Mouse (Mus musculus) MEL (cell line): ENCODE results near the gene Dolpp1. TPM values are rescaled to one million over a fixed set of nuclear protein-coding genes. Genes with fewer than 3 reads are reported as not detected.

Experiments used
- DNase-seq: peaks from one replicate; pipeline ENCODE4 v3.0.0; 2011; ENCODE audit warnings: low read depth, low spot score
- H3K27ac ChIP-seq: 2 replicates; pipeline ENCODE4 v1.5.1; 2012; ENCODE audit warnings: low read depth, mild to moderate bottlenecking, control low read depth, low read length, moderate library complexity; ENCODE audit not compliant: control insufficient read depth
- H3K27me3 ChIP-seq, 2 experiments: fragments of 150-350 bp in 1 of 2; sonication (generic) in 1 of 2; 2 replicates each; pipeline ENCODE4 v1.6.1; 2012; ENCODE audit warnings: low read length in 2 of 2, mild to moderate bottlenecking in 2 of 2, improper control_type of control experiment in 1 of 2, moderate library complexity in 1 of 2; ENCODE audit not compliant: insufficient read depth in 2 of 2, control insufficient read depth in 1 of 2
- H3K36me3 ChIP-seq, 2 experiments: 2 replicates each; pipeline ENCODE4 v1.6.1; 2012 to 2014; ENCODE audit warnings: low read length in 2 of 2, improper control_type of control experiment in 1 of 2, inconsistent platforms in 1 of 2, mild to moderate bottlenecking in 1 of 2; ENCODE audit not compliant: insufficient read depth in 2 of 2, control insufficient read depth in 1 of 2
- H3K4me1 ChIP-seq, 2 experiments: fragments of 150-350 bp in 1 of 2; sonication (generic) in 1 of 2; 2 replicates each; pipeline ENCODE4 v1.6.1; 2012; ENCODE audit warnings: low read length in 2 of 2, improper control_type of control experiment in 1 of 2, mild to moderate bottlenecking in 1 of 2; ENCODE audit not compliant: insufficient read depth in 2 of 2, control insufficient read depth in 1 of 2
- H3K4me3 ChIP-seq, 2 experiments: fragments of 150-350 bp in 1 of 2; sonication (generic) in 1 of 2; 2 replicates each; pipeline ENCODE4 v1.5.1; 2012; ENCODE audit warnings: low read depth in 2 of 2, low read length in 2 of 2, mild to moderate bottlenecking in 2 of 2, moderate library complexity in 2 of 2, control low read depth in 1 of 2, improper control_type of control experiment in 1 of 2; ENCODE audit not compliant: control insufficient read depth in 1 of 2, insufficient read depth in 1 of 2
- H3K79me2 ChIP-seq: 2 replicates; pipeline ENCODE4 v1.6.1; 2012; ENCODE audit warnings: mild to moderate bottlenecking, low read length, moderate library complexity; ENCODE audit not compliant: control insufficient read depth, poor library complexity, insufficient read depth
- H3K9ac ChIP-seq: 2 replicates; pipeline ENCODE4 v1.6.1; 2012; ENCODE audit warnings: low read depth, mild to moderate bottlenecking, control low read depth, low read length, moderate library complexity; ENCODE audit not compliant: control insufficient read depth, poor library complexity, severe bottlenecking
- H3K9me3 ChIP-seq: fragments of 150-350 bp; sonication (generic); replicated peaks from 2 replicates; pipeline ENCODE4 v1.6.1; 2012; ENCODE audit warnings: mild to moderate bottlenecking, low read length, improper control_type of control experiment, moderate library complexity; ENCODE audit not compliant: insufficient read depth
- BHLHE40 ChIP-seq: IDR thresholded peaks from 2 replicates; pipeline ENCODE4 v1.6.1; 2012; ENCODE audit warnings: low read depth, mild to moderate bottlenecking, inconsistent platforms, low read length, improper control_type of control experiment, borderline replicate concordance
- CHD1 ChIP-seq: IDR thresholded peaks from 2 replicates; pipeline ENCODE4 v1.6.1; 2012; ENCODE audit warnings: low read depth, mild to moderate bottlenecking, inconsistent platforms, low read length, improper control_type of control experiment
- CHD2 ChIP-seq: IDR thresholded peaks from 2 replicates; pipeline ENCODE4 v1.6.1; 2011; ENCODE audit warnings: low read length, improper control_type of control experiment
- CTCF ChIP-seq, 3 experiments: IDR thresholded peaks in 2 of 3; conservative IDR thresholded peaks in 1 of 3; 2 replicates each; pipeline ENCODE4 v1.5.1; 2011 to 2012; ENCODE audit warnings: low read length in 3 of 3, low read depth in 2 of 3, mild to moderate bottlenecking in 2 of 3, improper control_type of control experiment in 1 of 3, inconsistent platforms in 1 of 3, mixed read lengths in 1 of 3, moderate library complexity in 1 of 3; ENCODE audit not compliant: control insufficient read depth in 1 of 3, insufficient read depth in 1 of 3, poor library complexity in 1 of 3, severe bottlenecking in 1 of 3
- E2F4 ChIP-seq: IDR thresholded peaks from 2 replicates; pipeline ENCODE4 v1.6.1; 2011; ENCODE audit warnings: low read depth, low read length, improper control_type of control experiment, borderline replicate concordance
- ELF1 ChIP-seq: IDR thresholded peaks from 2 replicates; pipeline ENCODE4 v1.6.1; 2014; ENCODE audit warnings: low read depth, mild to moderate bottlenecking, inconsistent platforms, low read length, improper control_type of control experiment, moderate library complexity
- EP300 ChIP-seq, 2 experiments: IDR thresholded peaks; 2 replicates each; pipeline ENCODE4 v1.6.1; 2011; ENCODE audit warnings: improper control_type of control experiment in 2 of 2, low read length in 2 of 2, low read depth in 1 of 2, mild to moderate bottlenecking in 1 of 2
- ETS1 ChIP-seq: IDR thresholded peaks from 2 replicates; pipeline ENCODE4 v1.6.1; 2012; ENCODE audit warnings: low read depth, mild to moderate bottlenecking, inconsistent platforms, low read length, improper control_type of control experiment, moderate library complexity
- GABPA ChIP-seq: IDR thresholded peaks from 2 replicates; pipeline ENCODE4 v1.6.1; 2012; ENCODE audit warnings: low read depth, mild to moderate bottlenecking, inconsistent platforms, low read length, improper control_type of control experiment, moderate library complexity
- GATA1 ChIP-seq: IDR thresholded peaks from 2 replicates; pipeline ENCODE4 v1.6.1; 2011; ENCODE audit warnings: low read depth, low read length, improper control_type of control experiment
- HCFC1 ChIP-seq: IDR thresholded peaks from 2 replicates; pipeline ENCODE4 v1.6.1; 2012; ENCODE audit warnings: low read depth, mild to moderate bottlenecking, inconsistent platforms, low read length, improper control_type of control experiment, moderate library complexity
- JUND ChIP-seq: IDR thresholded peaks from 2 replicates; pipeline ENCODE4 v1.6.1; 2011; ENCODE audit warnings: low read depth, mild to moderate bottlenecking, improper control_type of control experiment, low read length
- KAT2A ChIP-seq: conservative IDR thresholded peaks from 2 replicates; pipeline ENCODE4 v1.6.1; 2012; ENCODE audit warnings: low read depth, low read length, improper control_type of control experiment, inconsistent platforms
- MAFK ChIP-seq: IDR thresholded peaks from 2 replicates; pipeline ENCODE4 v1.6.1; 2011; ENCODE audit warnings: low read depth, mild to moderate bottlenecking, low read length, improper control_type of control experiment, borderline replicate concordance
- MAX ChIP-seq: IDR thresholded peaks from 2 replicates; pipeline ENCODE4 v1.6.1; 2011; ENCODE audit warnings: low read length, improper control_type of control experiment
- MAZ ChIP-seq: IDR thresholded peaks from 2 replicates; pipeline ENCODE4 v1.6.1; 2012; ENCODE audit warnings: low read depth, mild to moderate bottlenecking, inconsistent platforms, low read length, improper control_type of control experiment
- MEF2A ChIP-seq: IDR thresholded peaks from 2 replicates; pipeline ENCODE4 v1.6.1; 2014; ENCODE audit warnings: low read depth, mild to moderate bottlenecking, inconsistent platforms, low read length, improper control_type of control experiment; ENCODE audit not compliant: poor library complexity, insufficient replicate concordance, severe bottlenecking; ENCODE audit errors: extremely low read depth
- MXI1 ChIP-seq: IDR thresholded peaks from 2 replicates; pipeline ENCODE4 v1.6.1; 2011; ENCODE audit warnings: mild to moderate bottlenecking, low read depth, low read length, improper control_type of control experiment
- MYB ChIP-seq: IDR thresholded peaks from 2 replicates; pipeline ENCODE4 v1.6.1; 2011; ENCODE audit warnings: mild to moderate bottlenecking, low read depth, low read length, improper control_type of control experiment
- MYC ChIP-seq: IDR thresholded peaks from 2 replicates; pipeline ENCODE4 v1.6.1; 2011; ENCODE audit warnings: low read depth, mild to moderate bottlenecking, low read length, improper control_type of control experiment, moderate library complexity
- NRF1 ChIP-seq: IDR thresholded peaks from 2 replicates; pipeline ENCODE4 v1.6.1; 2014; ENCODE audit warnings: low read depth, mild to moderate bottlenecking, inconsistent platforms, low read length, improper control_type of control experiment, moderate library complexity; ENCODE audit not compliant: poor library complexity, insufficient read depth, severe bottlenecking
- POLR2A ChIP-seq, 2 experiments: IDR thresholded peaks; 2 replicates each; pipeline ENCODE4 v1.6.1; 2011 to 2012; ENCODE audit warnings: low read length in 2 of 2, mild to moderate bottlenecking in 2 of 2, control low read depth in 1 of 2, improper control_type of control experiment in 1 of 2, low read depth in 1 of 2, moderate library complexity in 1 of 2; ENCODE audit not compliant: control insufficient read depth in 1 of 2, insufficient read depth in 1 of 2, poor library complexity in 1 of 2
- POLR2AphosphoS2 ChIP-seq: IDR thresholded peaks from 2 replicates; pipeline ENCODE4 v1.6.1; 2011; ENCODE audit warnings: low read length, improper control_type of control experiment
- POLR2AphosphoS5 ChIP-seq: IDR thresholded peaks from 2 replicates; pipeline ENCODE4 v1.6.1; 2012; ENCODE audit warnings: low read depth, borderline replicate concordance, mild to moderate bottlenecking, inconsistent platforms, low read length, moderate library complexity, mixed read lengths
- RCOR1 ChIP-seq: IDR thresholded peaks from 2 replicates; pipeline ENCODE4 v1.6.1; 2012; ENCODE audit warnings: low read depth, mild to moderate bottlenecking, inconsistent platforms, low read length, improper control_type of control experiment
- SMC3 ChIP-seq: IDR thresholded peaks from 2 replicates; pipeline ENCODE4 v1.6.1; 2011; ENCODE audit warnings: low read depth, low read length, improper control_type of control experiment
- TAL1 ChIP-seq: IDR thresholded peaks from 2 replicates; pipeline ENCODE4 v1.6.1; 2012; ENCODE audit warnings: mild to moderate bottlenecking, inconsistent platforms, low read length, moderate library complexity, mixed read lengths
- TBP ChIP-seq: IDR thresholded peaks from 2 replicates; pipeline ENCODE4 v1.8.0; 2011; ENCODE audit warnings: low read depth, low read length, improper control_type of control experiment
- UBTF ChIP-seq: IDR thresholded peaks from 2 replicates; pipeline ENCODE4 v1.6.1; 2012; ENCODE audit warnings: low read depth, mild to moderate bottlenecking, inconsistent platforms, low read length, improper control_type of control experiment, moderate library complexity, borderline replicate concordance; ENCODE audit not compliant: insufficient read depth
- USF1 ChIP-seq: IDR thresholded peaks from 2 replicates; pipeline ENCODE4 v1.6.1; 2014; ENCODE audit warnings: low read depth, mild to moderate bottlenecking, inconsistent platforms, low read length, improper control_type of control experiment, moderate library complexity
- USF2 ChIP-seq, 2 experiments: IDR thresholded peaks; 2 replicates each; pipeline ENCODE4 v1.6.1; 2011 to 2012; ENCODE audit warnings: improper control_type of control experiment in 2 of 2, low read length in 2 of 2, borderline replicate concordance in 1 of 2, inconsistent platforms in 1 of 2, low read depth in 1 of 2, mild to moderate bottlenecking in 1 of 2; ENCODE audit not compliant: insufficient read depth in 1 of 2
- ZC3H11A ChIP-seq: IDR thresholded peaks from 2 replicates; pipeline ENCODE4 v1.6.1; 2012; ENCODE audit warnings: low read depth, mild to moderate bottlenecking, inconsistent platforms, low read length, improper control_type of control experiment
- ZKSCAN1 ChIP-seq: IDR thresholded peaks from 2 replicates; pipeline ENCODE4 v1.6.1; 2012; ENCODE audit warnings: low read depth, mild to moderate bottlenecking, inconsistent platforms, low read length, improper control_type of control experiment, moderate library complexity
- ZMIZ1 ChIP-seq: IDR thresholded peaks from 2 replicates; pipeline ENCODE4 v1.6.1; 2012; ENCODE audit warnings: low read depth, mild to moderate bottlenecking, inconsistent platforms, low read length, improper control_type of control experiment, moderate library complexity
- ZNF384 ChIP-seq: IDR thresholded peaks from 2 replicates; pipeline ENCODE4 v1.6.1; 2012; ENCODE audit warnings: low read depth, mild to moderate bottlenecking, inconsistent platforms, low read length, improper control_type of control experiment
- polyA plus RNA-seq, 2 experiments: library from polyadenylated mRNA; stranded (reverse) in 1 of 2; unstranded in 1 of 2; fragments of >175 nt in 1 of 2; fragments of >200 nt in 1 of 2; gene quantifications; 2 replicates each; pipeline versions ENCODE4 v1.2.1 to v1.2.4; 2012; ENCODE audit warnings: low replicate concordance in 2 of 2, low read depth in 1 of 2; ENCODE audit not compliant: insufficient read length in 2 of 2, insufficient read depth in 1 of 2, missing spikeins in 1 of 2
- total RNA-seq: library from RNA; depleted of rRNA; stranded (reverse); fragments of 300-350 nt; gene quantifications from 2 replicates; pipeline ENCODE4 v1.2.3, GENCODE M21; 2012

Gene Dolpp1
- total and polyA plus RNA-seq, 3 experiments: 28.0 to 37.5 TPM; not detected in 1

- Histone ChIP-seq H3K79me2 (peaks cover 50% of the 10 kb centered on the region), H3K27ac (peak within 1 kb of the TSS; percentile 74), H3K9ac (peak within 1 kb of the TSS; percentile 99), H3K9me3 (no peaks in the 10 kb centered on the region), H3K27me3 (no peaks in the 10 kb centered on the region), H3K36me3 (peaks cover 0 to 18% of the 10 kb centered on the region in 2 experiments; a peak in 3 of 4 replicates), H3K4me1 (peaks cover 12 to 26% of the 10 kb centered on the region in 2 experiments; a peak in 3 of 4 replicates), H3K4me3 (peak within 1 kb of the TSS; percentile 66 to 95)
- DNase-seq: peak; percentile 89
- no peak for TF ChIP-seq MAFK
- no peak for TF ChIP-seq MEF2A
- no peak for TF ChIP-seq ELF1
- peak; percentile 81; the same call in 1 of the 2 replicates for TF ChIP-seq POLR2AphosphoS2
- no peak for TF ChIP-seq CHD2
- TF ChIP-seq ZMIZ1: peak; percentile 50
- no peak for TF ChIP-seq ZKSCAN1
- peak; percentile 81 to 89 for TF ChIP-seq POLR2A (IDR thresholded peaks at IDR 0.05; ENCODE audit: control insufficient read depth in 1 of 2, insufficient read depth in 1 of 2, low read depth in 1 of 2, low read length in 2 of 2, poor library complexity in 1 of 2)
- TF ChIP-seq RCOR1: no peak
- peak; percentile 87; the same call in 1 of the 2 replicates for TF ChIP-seq BHLHE40
- peak; percentile 55; the same call in 1 of the 2 replicates for TF ChIP-seq MAZ
- 0 out of 2 replicates have a peak, but pooled peaks have one; percentile 18 for TF ChIP-seq ETS1
- peak; percentile 63; the same call in 1 of the 2 replicates for TF ChIP-seq MYC
- TF ChIP-seq KAT2A: no peak
- TF ChIP-seq JUND: no peak
- TF ChIP-seq USF1: peak; percentile 87
- TF ChIP-seq GABPA: no peak
- no peak for TF ChIP-seq ZNF384
- TF ChIP-seq USF2 (IDR thresholded peaks at IDR 0.05; ENCODE audit: borderline replicate concordance in 1 of 2, insufficient read depth in 1 of 2, low read depth in 1 of 2, low read length in 2 of 2): 0 out of 4 replicates have a peak, but pooled peaks of 1 of the 2 experiments have one; percentile 26
- no peak for TF ChIP-seq SMC3
- peak; percentile 78 for TF ChIP-seq POLR2AphosphoS5
- no peak for TF ChIP-seq E2F4
- peak; percentile 77 for TF ChIP-seq MXI1
- no peak for TF ChIP-seq NRF1
- TF ChIP-seq CHD1: peak; percentile 82
- TF ChIP-seq MYB: no peak
- TF ChIP-seq TAL1: no peak
- no peak for TF ChIP-seq CTCF (IDR thresholded peaks at IDR 0.05 in 2 of 3, conservative IDR thresholded peaks at IDR 0.05 in 1 of 3; ENCODE audit: control insufficient read depth in 1 of 3, insufficient read depth in 1 of 3, low read depth in 2 of 3, low read length in 3 of 3, poor library complexity in 1 of 3, severe bottlenecking in 1 of 3)
- TF ChIP-seq GATA1: no peak
- TF ChIP-seq TBP: no peak
- no peak for TF ChIP-seq ZC3H11A
- TF ChIP-seq EP300 (IDR thresholded peaks at IDR 0.05; ENCODE audit: low read depth in 1 of 2, low read length in 2 of 2): 0 out of 4 replicates have a peak, but pooled peaks of 1 of the 2 experiments have one; percentile 3
- TF ChIP-seq UBTF: peak; percentile 87; the same call in 1 of the 2 replicates
- TF ChIP-seq HCFC1: no peak
- peak; percentile 83 for TF ChIP-seq MAX
Observed at GRCm38 (mm10) chr2:30415157-30415935, 23.3 kb downstream of the Dolpp1 start, which contains the start of gene Crat. Gene Crat, minus strand, starts transcription at chr2:30415813.
